Mouse (Mus musculus): Measurements from ENCODE around the gene Pmel.

DNA sequence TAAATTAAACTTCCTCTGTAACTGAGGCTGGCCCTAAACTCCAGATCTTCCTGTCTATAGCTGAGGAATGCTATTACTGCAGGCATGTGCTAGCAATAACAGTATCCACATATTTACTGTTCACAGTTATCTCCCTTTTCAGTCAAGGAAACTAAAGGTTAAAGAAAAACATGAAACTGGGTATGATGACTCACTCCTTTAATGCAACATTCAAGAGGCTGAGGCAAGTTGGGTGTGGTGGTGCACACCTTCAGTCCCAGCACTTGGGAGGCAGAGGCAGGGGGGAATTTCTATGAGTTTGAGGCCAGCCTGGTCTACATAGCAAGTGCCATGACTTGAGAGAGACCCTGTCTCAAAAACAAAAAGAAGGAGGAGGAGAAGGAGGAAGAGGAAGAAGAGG is 28.0 kb downstream of the Pmel start:
- TF ChIP-seq CTCF (IDR thresholded peaks at IDR 0.05; ENCODE audit: borderline replicate concordance, control insufficient read depth, extremely low read depth, insufficient read depth, low read length, poor library complexity): no peak
- TF ChIP-seq POLR2A (IDR thresholded peaks at IDR 0.05; ENCODE audit: control insufficient read depth, extremely low read depth, insufficient read depth, low read length, poor library complexity): no peak

Data from thymus, adult 2 months (tissue).